Mouse (Mus musculus) Patski (cell line): ENCODE results near the gene Acsm3. TPM values are rescaled to one million over a fixed set of nuclear protein-coding genes. Genes with fewer than 3 reads are reported as not detected.

Experiments used
- ATAC-seq: fragments of 100-300 bp; one replicate; pipeline ENCODE4 v1.8.0; 2021
- CTCF ChIA-PET: fragments of 350-600 bp; sonication (Branson Sonifier 250); formaldehyde crosslinking; loops from one replicate; lab custom pipeline; 2022; ENCODE audit warnings: inconsistent platforms; lab: Charles Lee
- POLR2A ChIA-PET: fragments of 350-600 bp; sonication (Branson Sonifier 250); formaldehyde crosslinking; loops from one replicate; lab custom pipeline; 2022; ENCODE audit warnings: antibody characterized with exemption, inconsistent platforms; lab: Charles Lee
- DNase-seq: peaks from one replicate; pipeline ENCODE4 v3.0.0-alpha.2; 2011; ENCODE audit warnings: low read depth, low spot score
- H3K27me3 ChIP-seq: fragments of 371-371 bp; one replicate; pipeline ENCODE4 v1.5.1; 2021
- CTCF ChIP-seq: fragments of 100-300 bp; IDR thresholded peaks from one replicate; pipeline ENCODE4 v1.5.1; 2021
- in situ Hi-C: fragments of 300-500 bp; cut with MboI; formaldehyde crosslinking; loops from 3 replicates; pipeline ENCODE4 v1.11.1; 2018; ENCODE audit warnings: low pct_unique_long_range_greater_than_20kb, mixed read lengths
- polyA plus RNA-seq: library from polyadenylated mRNA; unstranded; gene quantifications from one replicate; pipeline ENCODE4 v1.2.3, GENCODE M21; 2021

Acsm3 gene
- polyA plus RNA-seq, 1 experiment from 2014 or later = 0.42 TPM

DNA sequence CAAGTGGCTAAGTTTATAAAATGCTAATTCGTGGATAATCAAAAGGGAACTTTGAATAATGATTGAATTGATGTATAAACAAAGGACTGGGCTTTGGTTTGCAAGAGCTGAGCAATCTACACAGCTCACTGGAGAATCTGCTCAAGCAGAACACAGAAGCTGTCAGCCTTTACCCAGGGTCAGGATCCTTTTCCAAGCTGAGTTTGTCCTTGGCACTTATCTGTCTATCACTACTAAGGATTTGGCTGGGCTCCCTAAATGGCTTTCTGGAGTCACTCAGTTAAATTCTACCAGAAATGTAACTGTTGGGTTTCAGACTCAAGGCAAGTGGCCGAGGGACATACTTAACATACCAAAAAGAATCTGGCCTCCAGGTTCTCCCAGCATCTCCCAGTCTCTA is 10.8 kb upstream of the Acsm3 start:
- ATAC-seq (peak; percentile 44), DNase-seq (no peak)
- H3K27me3 ChIP-seq = no peaks in the 10 kb centered on the region
- in situ Hi-C loops = no loop called here
- CTCF ChIA-PET = interaction anchor here (0.7 to 0.8 kb wide), 2 partner anchors 15 to 78 kb away, joined by 3 read pairs; no protein-coding TSS in a partner anchor
- no peak for TF ChIP-seq CTCF
- POLR2A ChIA-PET = no interaction called here

DNA sequence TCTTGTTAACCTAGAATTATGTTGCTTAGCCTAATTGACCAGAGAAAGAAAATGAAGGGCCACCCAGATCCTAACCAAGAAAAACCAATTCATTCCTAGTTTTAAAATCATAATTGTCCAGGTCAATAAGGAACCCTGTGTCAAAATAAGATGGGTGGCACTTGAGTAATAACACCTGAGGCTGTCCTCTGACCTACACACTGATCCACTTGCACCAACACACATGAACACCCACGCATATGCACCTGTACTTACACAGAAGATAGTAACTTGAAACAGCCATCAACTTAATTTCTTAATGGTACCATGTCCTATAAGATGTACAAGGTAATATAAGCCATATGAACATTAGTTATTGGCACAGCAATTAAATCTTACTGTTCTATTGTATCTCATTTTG is 7.0 kb upstream of the Acsm3 start:
- no peak for TF ChIP-seq CTCF
- in situ Hi-C loops = no loop called here
- no peaks in the 10 kb centered on the region for H3K27me3 ChIP-seq
- ATAC-seq = no peak
- DNase-seq = no peak
- CTCF ChIA-PET = no interaction called here
- POLR2A ChIA-PET = no interaction called here

DNA sequence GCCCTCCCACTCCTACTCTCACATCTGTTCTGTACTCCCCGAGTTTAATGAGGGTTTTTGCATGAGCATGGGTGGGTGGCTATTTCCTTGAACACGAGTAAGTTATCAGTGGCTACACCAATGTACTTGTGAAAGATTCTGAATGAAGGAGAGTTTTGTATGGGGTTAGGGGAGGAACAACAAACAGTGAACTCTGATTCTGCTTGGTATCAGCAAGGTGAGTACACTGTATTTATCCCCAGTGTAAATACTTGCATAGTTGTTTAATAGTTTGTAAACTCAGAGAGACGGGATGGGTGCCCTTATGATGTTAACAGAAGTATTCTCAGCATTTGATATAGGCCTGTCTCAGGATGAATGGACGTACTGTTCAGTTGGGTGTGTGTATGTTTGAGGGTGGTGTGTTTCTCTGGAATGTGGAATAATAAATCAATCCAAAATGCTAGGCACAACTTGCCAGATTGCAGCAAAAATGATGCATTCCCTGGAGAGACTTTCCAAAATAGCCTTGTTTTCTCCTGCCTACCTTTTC is 1.5 kb downstream of the Acsm3 start:
- no peak for ATAC-seq
- ChIA-PET CTCF (no interaction called here), POLR2A (no interaction called here)
- DNase-seq = no peak
- TF ChIP-seq CTCF = no peak
- in situ Hi-C loops = no loop called here
- no peaks in the 10 kb centered on the region for H3K27me3 ChIP-seq

DNA sequence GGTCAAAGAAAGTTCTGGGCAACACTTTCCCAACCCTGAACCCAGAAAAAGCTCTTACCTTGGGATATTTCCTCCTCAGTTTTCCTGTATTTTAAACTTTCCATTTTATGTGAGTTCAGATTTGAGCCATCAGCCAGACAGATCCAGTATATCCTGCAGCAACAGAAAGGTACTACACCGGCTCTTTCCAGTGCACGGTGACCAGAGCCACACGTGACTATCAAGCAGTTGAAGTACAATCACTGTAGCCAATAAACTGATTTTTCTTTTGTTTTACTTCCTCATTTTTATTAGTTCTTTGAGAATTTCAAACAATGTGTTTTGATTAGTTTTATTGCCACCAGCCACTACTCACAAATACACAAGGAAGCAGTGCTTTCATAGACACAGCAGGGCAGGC is 3.7 kb downstream of the Acsm3 start:
- in situ Hi-C loops = no loop called here
- DNase-seq (no peak), ATAC-seq (no peak)
- CTCF ChIA-PET = interaction anchor here (0.9 kb wide), 1 partner anchor 14 kb away, joined by 3 read pairs; no protein-coding TSS in a partner anchor
- POLR2A ChIA-PET = no interaction called here
- no peak for TF ChIP-seq CTCF
- no peaks in the 10 kb centered on the region for H3K27me3 ChIP-seq

DNA sequence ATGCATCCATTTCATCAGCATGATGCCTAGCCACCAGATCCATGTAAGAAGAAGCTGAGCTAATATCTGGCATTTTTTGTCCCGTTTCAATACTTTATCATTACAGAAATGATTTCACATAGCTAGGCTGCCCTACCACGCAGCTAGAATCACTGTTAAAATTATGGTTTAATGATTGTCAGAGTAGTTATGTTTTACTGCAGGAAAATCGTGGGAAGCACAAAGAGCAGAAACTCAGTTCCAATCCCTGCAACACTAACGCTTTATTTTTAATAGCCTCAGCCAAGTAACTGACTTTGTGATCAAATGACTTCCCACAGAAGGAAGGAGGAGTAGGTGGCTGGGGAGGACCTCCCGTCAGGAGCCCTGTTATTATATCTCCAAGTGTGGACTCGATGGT is 6.3 kb downstream of the Acsm3 start:
- in situ Hi-C loops = no loop called here
- H3K27me3 ChIP-seq = no peaks in the 10 kb centered on the region
- ATAC-seq = no peak
- CTCF ChIA-PET = interaction anchor here (1.0 kb wide), 1 partner anchor 22 kb away, joined by 3 read pairs; no protein-coding TSS in a partner anchor
- POLR2A ChIA-PET = interaction anchor here (0.6 kb wide), 1 partner anchor 86 kb away, joined by 9 read pairs; no protein-coding TSS in a partner anchor
- TF ChIP-seq CTCF = no peak
- no peak for DNase-seq

DNA sequence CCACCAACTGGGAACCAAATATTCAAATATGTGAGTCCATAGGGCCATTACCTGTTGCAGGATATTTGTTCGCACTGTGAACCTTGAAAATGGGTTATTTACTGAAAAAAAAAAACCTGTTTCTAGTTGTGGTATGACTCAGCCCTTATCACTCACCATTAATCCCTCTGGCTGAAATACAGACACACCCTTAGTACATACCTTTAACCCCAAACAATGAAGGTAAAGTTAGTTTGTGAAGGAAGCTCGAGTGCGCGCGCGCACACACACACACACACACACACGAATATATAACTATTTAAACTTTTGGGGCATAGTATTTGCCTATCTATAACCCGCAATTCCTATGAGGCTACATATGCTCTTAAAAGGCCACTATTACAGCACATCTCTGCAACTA is 9.2 kb downstream of the Acsm3 start:
- POLR2A ChIA-PET = no interaction called here
- ATAC-seq (no peak), DNase-seq (no peak)
- no peaks in the 10 kb centered on the region for H3K27me3 ChIP-seq
- CTCF ChIA-PET = no interaction called here
- TF ChIP-seq CTCF = no peak
- in situ Hi-C loops = no loop called here

DNA sequence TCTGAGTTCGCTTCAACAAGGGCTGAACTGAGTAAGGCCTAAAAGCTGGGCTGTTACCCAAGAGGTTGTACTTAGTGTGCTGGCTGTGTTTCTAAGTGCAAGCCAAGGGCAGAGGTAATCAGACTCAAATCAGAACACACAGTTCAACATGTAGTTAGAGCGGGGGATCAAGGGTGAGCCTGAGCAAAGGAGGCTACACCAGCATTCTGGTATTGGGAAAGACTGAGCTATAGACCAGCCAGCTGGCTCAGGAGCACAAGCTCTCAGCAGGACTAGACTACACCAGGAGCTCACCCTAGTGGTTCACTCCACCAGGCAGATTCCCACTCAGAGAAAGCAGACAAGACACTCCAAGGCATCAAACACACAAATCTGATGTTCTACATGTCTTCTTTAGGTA is 22.7 kb downstream of the Acsm3 start:
- in situ Hi-C loops = no loop called here
- DNase-seq (no peak), ATAC-seq (no peak)
- no peak for TF ChIP-seq CTCF
- H3K27me3 ChIP-seq = no peaks in the 10 kb centered on the region
- CTCF ChIA-PET = interaction anchor here (1.1 kb wide), 1 partner anchor 10 kb away, joined by 4 read pairs; no protein-coding TSS in a partner anchor
- POLR2A ChIA-PET = no interaction called here

DNA sequence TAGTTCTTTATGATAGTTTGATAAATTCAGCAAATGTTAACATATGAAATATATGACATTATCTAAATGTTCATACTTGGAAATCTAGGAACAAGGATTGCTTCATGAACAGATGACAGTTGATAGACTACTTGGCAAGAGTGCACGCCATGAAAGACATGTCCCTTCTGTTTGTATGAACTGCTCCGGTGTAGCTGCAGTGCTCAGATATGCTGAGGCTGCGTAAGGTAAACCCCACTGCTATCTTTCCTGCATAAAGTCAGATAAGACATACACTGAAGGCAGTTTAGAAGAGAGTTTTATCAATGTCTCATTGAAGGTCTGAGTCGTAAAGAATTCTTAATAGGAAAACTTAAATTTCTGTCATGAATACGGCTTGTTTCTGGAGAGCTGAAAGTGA is 24.2 kb downstream of the Acsm3 start:
- no peaks in the 10 kb centered on the region for H3K27me3 ChIP-seq
- in situ Hi-C loops = no loop called here
- ChIA-PET POLR2A (no interaction called here), CTCF (no interaction called here)
- no peak for TF ChIP-seq CTCF
- ATAC-seq = no peak
- no peak for DNase-seq

DNA sequence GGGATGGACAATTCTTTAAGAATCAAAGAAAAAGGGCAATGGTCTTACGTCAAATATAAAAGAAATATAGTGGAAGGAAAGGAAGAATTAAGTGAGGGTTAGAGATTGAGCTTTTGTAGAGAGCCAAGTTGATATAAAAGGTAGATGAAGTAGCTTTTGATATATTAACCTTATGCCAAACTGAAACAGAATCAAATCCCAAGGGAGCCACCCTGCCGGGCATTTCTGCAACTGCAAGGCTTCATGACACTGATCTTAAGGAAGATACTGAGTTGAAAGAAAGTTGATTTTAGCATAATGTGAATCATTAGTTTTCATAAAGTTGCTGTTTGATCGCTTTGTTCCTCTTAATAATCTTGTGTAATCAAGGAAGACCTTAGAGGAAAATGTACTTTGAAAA is 28.3 kb downstream of the Acsm3 start:
- ATAC-seq = no peak
- ChIA-PET CTCF (interaction anchor here (1.3 kb wide), 1 partner anchor 22 kb away, joined by 3 read pairs; no protein-coding TSS in a partner anchor), POLR2A (no interaction called here)
- in situ Hi-C loops = no loop called here
- H3K27me3 ChIP-seq = no peaks in the 10 kb centered on the region
- no peak for DNase-seq
- TF ChIP-seq CTCF = no peak

DNA sequence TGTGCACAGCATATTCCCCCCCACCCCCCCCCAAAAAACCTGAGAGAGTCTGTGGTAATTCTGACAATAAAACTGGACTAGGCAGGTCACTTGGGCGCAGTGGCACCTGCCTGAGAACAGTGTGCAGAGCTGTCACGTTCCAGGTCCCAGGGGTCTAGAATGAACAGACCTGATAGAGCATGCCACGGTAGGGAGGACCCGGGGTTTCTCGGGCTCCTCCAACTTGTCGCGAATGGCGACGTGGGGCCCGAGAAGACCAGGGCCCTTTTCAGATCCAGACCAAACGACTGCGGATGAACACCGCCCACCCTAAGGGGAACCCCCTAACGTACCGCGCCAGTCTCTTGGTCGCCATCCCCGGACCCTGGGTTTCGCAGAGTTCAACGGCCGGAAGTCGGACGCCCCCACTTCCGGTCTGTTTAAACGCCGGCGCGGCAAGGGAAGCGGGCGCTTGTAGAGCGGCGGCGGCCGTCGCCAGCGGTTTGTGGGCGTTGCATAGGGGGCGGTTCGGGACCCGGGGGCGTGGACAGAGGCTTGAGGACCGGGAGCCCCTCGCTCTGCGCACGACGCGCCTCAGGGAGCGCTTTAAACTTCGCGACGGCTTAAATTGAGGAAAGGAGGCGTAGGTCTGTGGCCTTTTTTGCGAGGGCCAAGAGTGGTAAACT is 33.0 kb downstream of the Acsm3 start, which contains the start of the genes Rexo5 and Eri2:
Gene Rexo5 (plus strand): TSS at position 421 of the 665 bp plus-strand sequence.
Gene Eri2 (minus strand): TSS at position 473 of the 665 bp plus-strand sequence.
- in situ Hi-C loops = no loop called here
- DNase-seq (no peak), ATAC-seq (peak; percentile 98)
- no peak for TF ChIP-seq CTCF
- POLR2A ChIA-PET = no interaction called here
- CTCF ChIA-PET = no interaction called here
- no peaks in the 10 kb centered on the region for H3K27me3 ChIP-seq

DNA sequence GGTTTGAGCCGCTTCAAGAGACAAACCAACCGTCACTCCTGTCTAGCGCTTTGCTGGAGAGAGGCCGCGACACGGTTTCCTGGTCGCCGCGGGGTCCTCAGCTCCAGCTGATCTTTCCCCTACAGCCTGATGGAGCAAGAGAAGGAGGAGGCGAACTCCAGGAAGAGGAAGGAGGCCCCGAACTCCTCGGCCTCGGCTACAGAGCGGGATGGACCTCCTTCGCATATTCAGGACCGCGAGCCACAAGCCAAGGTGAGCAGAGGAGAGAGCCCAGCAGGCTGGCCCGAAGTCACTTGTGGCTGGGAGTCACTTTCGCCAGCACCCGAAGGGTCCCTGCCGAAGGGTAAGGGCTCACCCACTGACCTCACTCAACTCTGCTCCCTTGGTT is 33.5 kb downstream of the Acsm3 start:
- CTCF ChIA-PET = no interaction called here
- in situ Hi-C loops = no loop called here
- peak; percentile 78 for ATAC-seq

More for the DNA sequence above, 33.5 kb downstream of the Acsm3 start:
- TF ChIP-seq CTCF = no peak
- no peaks in the 10 kb centered on the region for H3K27me3 ChIP-seq
- DNase-seq = no peak
- POLR2A ChIA-PET = no interaction called here
